Mouse (Mus musculus) megakaryocyte, embryonic 14.5 days (primary cell): Measurements from ENCODE around the gene Slc6a9.

Experiments used
- FLI1 ChIP-seq: IDR thresholded peaks from 2 replicates; pipeline ENCODE4 v1.6.1; 2012; ENCODE audit warnings: low read length, inconsistent platforms, mixed read lengths
- GATA1 ChIP-seq: IDR thresholded peaks from 3 replicates; pipeline ENCODE4 v1.6.1; 2012; ENCODE audit warnings: mixed read lengths, low read length, inconsistent platforms, borderline replicate concordance

DNA sequence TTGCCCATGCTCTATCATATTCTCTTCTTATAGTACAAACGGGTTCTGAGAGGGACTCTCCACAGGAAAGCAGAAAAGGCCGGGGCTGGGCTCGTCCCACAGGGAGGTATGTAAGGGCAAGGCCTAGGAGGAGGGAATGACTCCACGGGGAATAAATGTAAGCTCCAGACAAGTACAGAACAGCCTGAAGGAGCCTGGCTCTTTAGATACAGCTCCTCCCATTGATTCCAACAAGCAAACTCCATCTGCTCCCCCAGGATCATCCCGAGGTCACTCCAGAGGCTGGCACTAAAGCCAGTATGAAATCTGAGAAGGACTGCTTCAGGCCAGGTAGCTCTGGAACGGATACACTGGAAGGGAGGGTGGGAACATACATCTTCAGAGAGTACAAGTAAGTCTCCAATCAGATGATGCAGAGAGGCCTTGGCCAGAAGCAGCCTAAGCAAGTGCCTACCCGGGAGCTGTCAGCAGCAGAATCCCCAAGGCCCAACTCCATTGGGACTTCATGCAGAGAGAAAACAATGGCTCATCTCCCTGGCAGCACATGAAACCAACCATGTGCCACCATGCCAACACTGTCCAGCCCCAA lies 78.5 kb downstream of the Slc6a9 start:
- TF ChIP-seq GATA1 (no peak), FLI1 (no peak)
